Mouse (Mus musculus) heart, adult 9 months (tissue): ENCODE results near the gene Tvp23b.
A peak's percentile ranks its signal among the peaks of the same experiment; 100 is the strongest.

Source experiments
- DNase-seq, 2 experiments: peaks; one replicate each; pipeline ENCODE4 v3.0.0; 2022; ENCODE audit warnings: low spot score in 2 of 2

Tvp23b gene

DNA sequence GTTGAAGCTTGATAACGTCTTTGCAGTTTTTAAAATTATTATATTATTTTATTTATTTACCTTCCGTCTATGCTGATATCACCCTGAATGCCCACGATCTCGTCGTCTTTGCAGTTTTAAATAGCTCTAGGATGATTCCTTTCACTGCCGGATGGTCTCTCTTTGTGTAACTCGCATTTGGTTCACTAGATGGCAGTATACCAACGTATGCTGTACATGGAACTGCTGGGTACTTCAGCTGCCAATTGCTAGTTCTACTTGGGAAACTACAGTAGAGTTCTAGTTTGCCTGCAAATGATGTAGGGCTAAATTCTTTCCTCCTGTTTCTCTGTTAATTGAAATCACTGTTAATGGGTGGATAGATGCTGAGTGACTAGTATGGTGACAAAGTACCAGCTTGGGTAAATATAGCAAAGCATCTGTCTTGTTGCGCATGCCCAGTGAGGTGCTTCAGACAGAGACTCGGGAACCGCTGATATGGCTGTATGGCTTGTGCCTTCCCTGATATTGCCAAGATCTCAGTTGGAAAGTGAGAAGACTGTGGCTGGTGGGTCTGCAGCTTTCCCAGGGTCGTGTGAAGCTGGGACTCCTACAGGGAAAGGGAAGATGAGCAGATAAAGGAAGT, 22.6 kb downstream of the Tvp23b start:
- peak; percentile 58 to 73 for DNase-seq

DNA sequence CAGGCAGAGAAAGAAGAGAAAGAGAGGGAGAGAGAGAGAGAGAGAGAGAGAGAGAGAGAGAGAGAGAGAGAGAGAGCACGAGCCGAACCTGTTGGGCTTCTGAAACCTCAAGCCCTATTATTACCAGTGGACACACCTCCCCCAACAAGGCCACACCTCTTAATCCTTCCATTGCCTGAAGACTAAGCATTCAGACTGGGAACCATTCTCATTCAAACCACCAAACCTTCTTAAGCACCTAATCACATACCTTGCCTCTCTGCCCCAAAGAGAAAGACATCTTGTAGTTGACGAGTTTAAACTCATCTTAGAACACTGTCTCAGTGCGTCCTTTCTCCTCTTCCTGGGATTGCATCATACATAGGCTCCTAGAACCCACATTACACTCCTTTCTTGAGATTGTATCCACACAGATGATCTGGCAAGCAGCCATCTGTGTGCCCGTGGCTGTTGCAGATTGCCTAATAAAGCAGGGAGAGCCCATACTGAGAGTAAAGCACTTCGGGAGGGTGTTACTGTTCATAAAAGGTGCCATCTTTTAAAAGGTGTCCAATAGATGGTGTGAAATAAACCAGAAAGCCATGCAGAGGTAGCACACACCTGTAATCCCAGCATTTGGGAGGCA, 24.7 kb downstream of the Tvp23b start:
- DNase-seq: no peak

DNA sequence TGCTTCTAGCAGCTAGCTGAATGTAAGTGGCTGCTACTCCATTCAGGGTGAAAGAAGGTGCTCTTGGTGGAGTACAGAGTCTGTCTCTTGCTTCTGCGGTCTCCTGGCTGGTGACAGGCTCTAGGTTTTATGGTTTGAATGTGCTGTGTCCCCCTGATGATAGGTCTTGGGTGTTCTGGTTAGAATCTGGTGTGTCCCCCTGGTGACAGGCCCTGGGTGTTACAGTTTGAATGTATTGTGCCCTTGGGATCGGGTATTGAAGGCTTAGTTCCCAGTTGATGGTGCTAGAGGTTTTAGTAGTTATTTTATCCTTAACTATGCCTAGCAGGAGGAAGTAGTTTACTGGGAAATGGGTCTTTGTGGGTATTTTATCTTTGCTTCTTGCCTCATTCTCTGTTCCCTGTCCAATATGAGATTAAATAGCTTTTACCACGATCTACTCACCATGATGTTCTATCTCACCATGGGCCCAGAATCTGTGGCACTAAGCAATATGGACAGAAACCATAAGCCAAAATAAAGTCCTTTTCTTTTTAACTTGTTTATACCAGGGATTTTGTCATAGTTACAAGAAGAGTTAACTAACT, 30.6 kb downstream of the Tvp23b start:
- DNase-seq: no peak

DNA sequence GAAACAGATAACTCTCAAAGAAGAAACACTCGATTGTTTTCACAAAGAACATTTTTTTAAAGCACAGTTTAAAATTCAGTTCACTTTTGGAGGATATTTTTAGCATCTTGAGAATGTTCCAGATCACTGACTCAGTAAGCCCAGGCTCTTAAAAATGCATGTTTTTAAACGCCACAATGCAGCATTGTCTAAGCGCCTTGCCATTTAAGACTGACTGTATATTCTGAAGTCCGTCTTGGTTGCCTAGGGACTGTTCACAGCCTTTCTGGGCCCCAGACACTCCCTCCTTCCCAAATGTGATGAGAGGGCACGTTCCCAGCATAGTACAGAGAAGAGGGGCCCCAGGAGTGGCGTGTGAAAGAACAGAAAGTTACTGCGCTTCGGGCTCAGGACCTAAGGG, 32.1 kb downstream of the Tvp23b start:
- no peak for DNase-seq

DNA sequence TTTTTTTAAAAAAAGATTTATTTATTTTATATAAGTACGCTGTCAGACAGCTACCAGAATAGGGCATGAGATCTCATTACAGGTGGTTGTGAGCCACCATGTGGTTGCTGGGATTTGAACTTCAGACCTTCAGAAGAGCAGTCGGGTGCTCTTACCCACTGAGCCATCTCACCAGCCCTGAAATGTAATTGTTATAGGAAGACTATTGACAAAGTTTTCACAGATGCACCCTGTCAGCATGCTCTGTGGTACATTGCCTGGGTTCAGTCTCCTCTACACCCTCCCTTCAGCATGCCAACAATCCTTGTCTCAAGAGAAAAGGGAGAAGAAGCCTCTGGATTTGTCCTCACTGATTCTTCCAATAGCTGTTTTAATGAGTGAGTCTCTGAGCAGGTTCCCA, 33.9 kb downstream of the Tvp23b start:
- no peak for DNase-seq

DNA sequence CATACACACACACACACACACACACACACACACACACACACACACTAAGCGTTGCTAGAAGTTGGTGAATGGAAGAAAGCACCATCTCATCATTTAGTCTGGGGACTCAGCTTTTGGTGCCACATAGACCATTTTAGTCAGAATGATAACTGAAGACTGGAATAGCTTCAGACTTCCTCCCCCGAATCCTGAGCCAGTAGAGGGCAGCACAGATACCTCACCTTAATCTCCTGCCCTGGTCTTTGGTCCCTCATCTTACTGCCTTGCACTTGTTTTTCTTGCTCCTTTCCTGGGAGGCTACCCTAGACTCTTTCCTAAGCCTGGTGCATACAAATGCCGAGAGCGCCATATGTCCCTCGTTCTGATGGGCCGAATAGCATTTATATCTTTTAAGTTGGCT, 35.3 kb downstream of the Tvp23b start:
- no peak for DNase-seq

DNA sequence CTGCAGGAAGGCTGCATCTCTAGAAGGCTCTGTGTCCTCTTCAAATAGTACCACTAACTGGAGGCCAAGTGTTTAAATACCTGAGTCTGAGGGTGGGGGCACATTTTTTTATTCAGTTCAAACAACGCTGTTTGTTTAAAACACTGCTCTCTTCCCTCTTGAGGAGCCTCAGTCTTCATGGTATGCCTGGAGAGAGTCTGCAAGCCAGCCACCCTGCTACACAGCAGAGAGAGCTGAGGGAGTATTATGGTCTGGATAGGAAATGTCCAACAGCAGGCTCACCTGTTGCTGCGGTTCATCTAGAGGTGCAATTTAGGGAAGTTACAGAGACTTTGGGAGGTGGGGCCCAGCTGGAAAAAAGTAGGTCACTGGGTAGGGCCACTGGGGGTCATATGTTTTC, 36.2 kb downstream of the Tvp23b start:
- DNase-seq: no peak

DNA sequence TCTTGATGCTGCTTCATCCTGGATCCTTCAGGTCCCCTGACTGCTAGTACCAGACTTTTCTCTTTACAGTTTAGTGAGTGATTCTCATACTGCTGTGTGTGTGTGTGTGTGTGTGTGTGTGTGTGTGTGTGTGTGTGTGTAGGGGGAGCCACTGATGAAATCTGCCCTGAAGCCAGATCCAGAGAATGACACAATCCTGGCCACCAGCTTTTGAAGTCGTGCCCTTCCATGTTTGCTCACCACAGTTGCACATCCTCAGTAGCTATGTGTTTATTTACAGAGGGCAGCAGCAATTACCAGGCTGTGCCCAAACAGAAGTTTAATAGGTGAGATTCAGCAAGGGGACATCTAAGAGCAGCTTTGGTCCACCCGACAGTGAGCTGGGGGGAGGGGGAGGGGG, 37.5 kb downstream of the Tvp23b start:
- no peak for DNase-seq

DNA sequence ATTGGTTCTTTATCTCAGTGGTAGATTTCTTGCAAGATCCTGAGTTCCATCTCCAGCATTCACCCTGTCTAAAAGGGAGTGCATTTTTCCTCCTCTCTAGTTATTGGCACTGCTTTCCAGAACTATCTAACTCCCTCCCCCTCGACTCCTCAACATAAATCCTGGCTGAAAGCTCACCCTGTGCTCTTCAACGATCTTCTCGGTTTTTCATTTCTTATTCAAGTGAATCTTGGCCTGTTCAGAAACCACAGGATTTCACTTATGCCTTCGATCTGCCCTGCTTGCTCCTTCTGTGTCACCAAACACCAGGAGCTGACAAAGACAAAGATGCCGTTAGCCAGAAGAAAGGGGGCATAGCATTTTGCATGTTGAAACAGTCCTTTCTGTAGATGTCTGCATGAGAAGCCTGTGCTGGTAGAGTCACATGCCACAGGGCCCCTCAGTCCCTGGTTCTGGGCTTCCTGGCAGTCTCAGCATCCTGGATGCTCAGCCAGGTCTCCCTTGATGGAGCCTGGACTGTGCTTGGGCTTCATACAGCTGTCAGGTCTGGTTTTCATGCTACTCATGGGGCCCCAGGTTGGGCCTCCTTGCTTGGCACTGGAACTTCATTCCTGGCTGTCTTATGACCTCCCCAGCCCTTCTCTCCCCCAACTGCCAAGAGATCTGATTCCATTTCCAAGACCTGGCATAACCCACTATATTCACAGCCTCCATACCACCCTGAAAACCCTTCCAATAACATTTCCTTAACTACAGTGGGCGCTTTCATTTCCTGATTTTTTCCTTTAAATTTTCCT, 40.9 kb downstream of the Tvp23b start:
- DNase-seq: no peak

DNA sequence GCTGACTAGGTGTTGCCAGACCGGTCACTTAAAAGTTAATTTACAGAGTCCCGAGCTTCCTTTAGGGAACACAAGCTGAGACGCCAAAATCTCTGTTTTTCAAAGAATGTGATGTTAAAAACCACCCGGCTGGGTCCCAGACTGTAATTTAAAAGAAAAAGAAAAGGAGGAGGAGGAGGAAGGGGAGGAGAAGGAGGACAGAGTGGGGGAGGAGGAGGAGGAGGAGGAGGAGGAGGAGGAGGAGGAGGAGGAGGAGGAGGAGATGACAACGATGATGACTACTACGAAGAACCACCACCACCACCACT, 41.4 kb downstream of the Tvp23b start:
- no peak for DNase-seq

DNA sequence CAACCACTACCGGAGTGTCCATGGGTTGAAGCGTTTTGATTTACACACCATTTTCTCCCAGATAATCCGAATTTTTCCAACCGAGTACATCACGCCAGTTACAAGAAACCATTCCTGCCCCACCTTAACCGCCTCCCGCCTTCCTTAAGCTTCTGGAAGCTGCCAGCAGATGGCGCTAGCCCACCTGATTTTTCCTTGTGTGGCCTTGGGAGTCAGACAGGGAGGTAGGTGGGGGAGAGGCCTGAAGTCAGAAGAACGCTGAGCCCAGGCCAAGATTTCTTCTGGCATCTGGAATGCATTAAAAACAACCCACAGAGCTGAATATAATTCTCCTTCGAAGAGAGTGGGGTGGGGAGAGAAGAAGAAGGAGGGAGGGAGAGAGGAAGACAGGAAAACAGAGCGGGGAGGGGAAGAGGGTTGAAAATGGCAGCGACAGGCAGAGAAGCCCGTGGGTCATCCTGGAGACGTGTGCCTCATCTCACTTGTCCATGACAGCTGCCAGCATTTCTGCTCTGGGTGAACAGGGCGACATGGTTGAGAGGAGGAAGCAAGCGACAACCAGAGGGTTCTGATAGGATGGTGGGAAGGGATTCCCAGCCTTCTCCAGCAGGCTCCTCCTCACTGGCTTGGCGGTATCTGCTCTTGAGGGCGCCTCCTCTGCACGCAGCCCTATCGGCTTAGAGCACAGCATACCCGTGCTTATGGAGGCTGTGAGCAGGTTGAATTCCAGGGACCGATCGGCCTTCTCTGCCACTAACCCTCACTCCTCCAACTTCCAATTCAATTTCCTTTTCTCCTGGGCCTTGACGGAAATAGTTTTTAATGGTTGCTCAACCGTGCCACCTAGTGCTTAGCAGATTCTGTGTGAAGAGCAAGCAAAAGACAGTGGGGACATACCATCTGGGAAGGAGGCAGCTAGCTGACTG, 42.1 kb downstream of the Tvp23b start:
- peak; percentile 92 to 94 for DNase-seq

DNA sequence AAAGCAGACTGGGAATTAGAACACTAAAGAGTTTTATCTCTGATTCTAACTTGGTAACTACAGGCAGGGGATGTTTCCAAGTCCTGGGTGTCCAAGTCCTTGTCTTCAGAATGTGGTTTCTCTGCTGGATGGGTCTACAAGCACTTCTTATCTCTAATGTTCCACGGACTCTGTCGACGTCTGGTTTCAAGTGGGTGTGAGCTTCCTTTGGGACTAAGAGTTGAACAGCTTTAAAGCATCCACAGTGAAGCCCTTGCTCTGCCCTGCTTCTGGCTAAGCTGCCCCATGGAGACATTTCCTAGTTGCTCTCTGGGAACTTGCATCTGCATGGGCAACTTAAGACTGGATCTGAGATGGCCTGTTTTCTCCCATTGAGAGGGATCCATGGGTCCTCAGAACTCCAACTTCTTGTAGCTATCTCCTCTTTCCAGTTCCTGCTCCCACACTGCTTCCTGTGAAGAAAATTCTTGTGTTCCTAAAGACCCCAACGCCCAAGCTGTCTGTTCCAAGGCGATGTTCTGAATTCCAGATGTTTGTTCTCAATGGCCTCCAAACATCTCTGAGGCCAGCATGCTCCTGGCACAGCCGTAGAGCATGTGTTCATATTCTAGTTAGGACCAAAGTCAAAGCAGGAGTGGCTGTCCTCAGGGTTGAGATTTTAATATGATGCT, 45.0 kb downstream of the Tvp23b start:
- peak; percentile 81 to 83 for DNase-seq

DNA sequence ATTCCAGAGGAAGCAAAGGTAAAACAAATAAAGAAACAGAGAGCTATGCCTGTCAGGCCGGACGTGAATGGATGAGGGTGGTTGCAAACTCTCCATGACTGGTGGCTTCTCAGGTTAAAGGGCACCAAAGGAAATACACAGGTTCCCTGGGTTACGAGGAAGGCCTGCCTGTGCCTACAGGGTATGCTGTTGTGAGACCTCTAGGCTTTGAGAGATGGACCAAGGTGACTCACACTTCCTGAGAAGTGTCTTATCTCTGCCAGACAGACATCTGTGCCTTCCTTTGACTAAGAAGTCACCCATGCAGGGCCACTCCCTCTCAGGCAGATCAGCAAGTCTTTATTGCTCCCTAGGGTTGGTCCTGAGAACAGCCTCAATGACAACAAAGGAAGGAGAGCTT, 50.5 kb downstream of the Tvp23b start:
- DNase-seq: no peak

DNA sequence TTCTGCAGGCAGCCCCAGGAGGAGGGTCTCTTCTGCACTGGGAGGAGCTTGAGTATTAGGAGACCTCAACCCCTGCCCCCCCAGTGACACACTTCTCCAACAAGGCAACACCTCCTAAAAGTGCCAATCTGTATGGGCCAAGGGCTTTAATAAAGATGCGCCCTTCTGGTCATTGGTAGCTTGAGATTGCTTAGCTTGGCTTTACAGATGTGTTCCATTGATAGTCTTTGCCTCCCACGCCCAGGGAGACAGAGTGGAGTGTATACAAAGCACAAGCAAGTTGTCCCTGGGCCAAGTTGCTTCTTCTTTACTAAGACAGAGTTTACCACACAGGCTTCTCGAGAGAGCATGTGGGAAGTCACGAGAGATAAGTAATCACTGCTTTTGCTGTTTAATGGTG, 51.3 kb downstream of the Tvp23b start:
- no peak for DNase-seq

DNA sequence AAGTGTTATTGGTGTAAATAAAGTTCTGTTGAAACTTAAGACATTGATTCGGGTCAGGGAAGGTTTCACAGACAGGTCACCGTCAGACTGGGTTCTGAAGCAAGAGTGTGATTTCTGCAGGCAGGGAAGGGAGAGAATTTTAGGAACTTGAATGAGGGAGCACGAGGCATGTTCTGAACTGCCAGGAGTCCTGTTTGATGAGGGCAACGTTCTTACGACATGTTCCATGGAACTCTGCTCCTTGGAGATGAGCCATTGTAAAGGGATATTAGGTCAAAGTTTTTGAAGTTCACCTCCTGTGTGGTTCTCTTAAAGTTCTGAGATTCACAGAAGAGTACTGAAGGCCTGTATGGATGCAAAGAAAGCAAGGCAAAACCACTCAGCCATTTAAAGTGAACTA, 51.9 kb downstream of the Tvp23b start:
- no peak for DNase-seq

DNA sequence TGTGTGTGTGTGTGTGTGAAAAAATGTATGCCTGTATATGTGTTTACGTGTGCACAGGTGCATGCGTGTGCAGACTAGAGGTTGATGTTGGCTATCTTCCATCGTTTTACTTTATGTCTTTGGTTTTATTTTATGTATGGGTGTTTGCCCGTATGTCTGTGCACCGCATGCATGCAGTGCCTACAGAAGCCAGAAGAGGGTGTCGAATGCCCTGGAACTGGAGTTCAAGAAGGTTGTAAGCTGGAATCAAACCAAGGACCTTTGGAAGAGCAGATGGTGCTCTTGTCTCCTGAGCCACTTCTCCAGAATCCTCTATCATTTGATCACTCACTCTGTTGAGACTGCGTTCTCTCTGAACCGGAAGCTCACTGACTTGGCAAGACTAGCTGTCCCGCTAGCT, 53.8 kb downstream of the Tvp23b start:
- DNase-seq: no peak

DNA sequence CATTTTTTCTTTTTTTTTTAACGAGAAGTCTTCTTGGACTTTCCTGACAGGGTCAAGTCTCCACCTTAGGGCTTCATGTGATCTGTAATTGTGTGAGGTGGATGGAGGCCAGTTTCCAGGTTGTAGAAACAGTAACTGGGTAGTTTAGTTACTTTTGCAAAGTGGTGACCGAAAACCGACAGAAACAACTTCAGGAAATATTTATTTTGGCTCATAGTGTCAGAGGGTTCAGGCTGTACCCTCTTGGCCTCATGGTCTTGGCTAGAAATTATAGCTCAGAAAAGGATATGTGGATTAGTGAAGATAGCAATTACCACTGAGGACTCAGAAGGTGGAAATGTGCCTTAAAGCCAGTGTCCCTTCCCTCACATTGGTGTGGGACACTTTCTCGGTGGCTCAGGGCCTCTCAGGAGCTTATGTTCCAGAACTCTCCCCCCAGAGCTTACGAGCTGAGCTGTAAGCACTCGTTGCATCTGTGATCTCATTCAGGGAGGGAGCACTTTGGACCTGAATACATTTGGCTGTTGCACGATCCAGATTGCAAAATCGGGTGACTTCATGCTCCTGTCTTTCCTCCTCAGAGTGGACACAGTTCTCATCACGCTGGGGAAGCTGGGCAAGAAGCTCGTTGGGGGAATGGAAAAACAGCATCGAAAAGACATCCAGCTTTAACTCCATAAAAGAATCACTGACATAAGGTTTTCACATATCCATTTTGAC, 55.7 kb downstream of the Tvp23b start:
- peak; percentile 64 to 81 for DNase-seq

DNA sequence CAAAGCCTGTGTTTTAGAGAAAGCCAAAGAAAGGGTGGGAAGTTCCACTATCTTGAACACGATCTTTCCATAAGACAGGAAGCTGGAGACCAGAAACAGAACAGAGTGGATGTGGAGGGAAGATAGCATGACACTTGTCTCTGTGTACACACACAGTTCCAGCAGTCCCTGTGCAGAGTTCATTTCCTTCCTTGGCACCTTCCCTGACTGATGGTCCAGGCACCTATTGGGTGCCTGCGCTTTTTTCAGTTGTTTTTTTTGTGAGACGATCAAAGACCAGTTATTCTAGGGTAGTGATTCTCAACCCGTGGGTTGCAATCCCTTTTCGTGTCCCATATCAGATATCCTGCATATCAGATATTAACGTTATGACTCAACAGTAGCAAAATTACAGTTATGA, 58.7 kb downstream of the Tvp23b start:
- no peak for DNase-seq

DNA sequence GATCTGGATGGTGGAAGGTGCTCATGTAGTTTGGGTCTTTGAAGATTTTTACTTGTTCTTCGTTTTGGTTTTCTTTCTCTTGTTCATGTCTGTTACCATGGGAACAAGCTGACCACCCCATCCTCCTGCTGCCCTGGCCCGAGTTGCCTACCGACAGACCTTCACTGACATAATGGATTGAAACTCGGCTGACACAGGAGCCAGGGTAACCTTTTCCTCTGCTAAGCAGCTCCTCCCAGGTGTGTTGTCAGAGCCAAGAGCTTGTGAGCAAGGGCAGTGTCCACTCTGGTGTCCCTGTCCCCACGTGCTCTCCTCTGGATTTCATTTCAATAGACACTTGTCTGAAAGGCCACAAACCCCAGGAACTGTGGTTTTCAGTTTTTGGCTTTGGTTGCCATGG, 59.7 kb downstream of the Tvp23b start:
- no peak for DNase-seq

DNA sequence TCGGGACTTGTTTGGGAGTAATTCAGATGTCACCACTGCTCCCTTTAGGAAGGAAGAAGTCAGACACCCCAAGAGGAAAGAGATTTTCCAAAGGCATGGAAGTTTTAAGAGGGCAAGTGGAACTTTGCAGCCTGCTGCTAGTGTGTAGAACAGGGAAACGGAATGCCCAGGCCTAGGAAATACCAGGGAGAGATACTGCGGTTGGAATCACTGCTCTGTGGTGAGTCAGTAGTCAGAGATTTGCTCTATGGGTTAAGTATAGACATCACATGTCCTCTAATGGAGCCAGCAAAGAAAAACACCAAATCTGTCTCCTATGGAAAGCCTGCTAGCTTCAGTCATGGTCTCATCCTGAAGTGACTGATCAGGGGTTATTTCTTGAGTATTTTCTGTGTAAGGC, 60.9 kb downstream of the Tvp23b start:
- no peak for DNase-seq

DNA sequence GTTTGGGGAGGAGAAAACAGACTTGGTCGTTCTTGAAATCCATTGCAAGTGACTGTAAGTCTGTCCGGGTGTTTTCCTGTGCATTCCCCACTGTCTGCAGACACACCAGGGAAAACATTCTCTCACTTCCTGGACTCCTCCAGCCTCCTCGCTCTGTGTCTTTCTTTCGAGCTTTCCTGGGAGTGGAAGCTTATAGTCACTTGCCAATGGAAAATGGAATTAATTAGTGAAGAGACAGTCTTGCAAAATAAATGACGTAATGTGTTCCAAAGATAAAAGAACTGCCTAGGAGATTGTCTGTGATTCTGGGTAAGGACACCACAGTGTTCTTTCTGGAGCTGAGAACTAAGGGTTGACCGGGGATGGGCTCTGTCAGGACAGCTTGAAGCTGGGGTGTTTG, 64.3 kb downstream of the Tvp23b start:
- peak; percentile 40 to 66 for DNase-seq
